Mouse (Mus musculus) MEL (cell line): ENCODE measurements at regions not wholly inside any gene's neighbourhood (a gene's known extent, or its start where the extent isn't known, plus 50 kb on each side); places are given as distances from the start of the nearest gene placed in this dataset.

Source experiments
- CTCF ChIP-seq, 3 experiments: IDR thresholded peaks in 2 of 3; conservative IDR thresholded peaks in 1 of 3; 2 replicates each; pipeline ENCODE4 v1.5.1; 2011 to 2012; ENCODE audit warnings: low read length in 3 of 3, low read depth in 2 of 3, mild to moderate bottlenecking in 2 of 3, improper control_type of control experiment in 1 of 3, inconsistent platforms in 1 of 3, mixed read lengths in 1 of 3, moderate library complexity in 1 of 3; ENCODE audit not compliant: control insufficient read depth in 1 of 3, insufficient read depth in 1 of 3, poor library complexity in 1 of 3, severe bottlenecking in 1 of 3
- POLR2A ChIP-seq, 2 experiments: IDR thresholded peaks; 2 replicates each; pipeline ENCODE4 v1.6.1; 2011 to 2012; ENCODE audit warnings: low read length in 2 of 2, mild to moderate bottlenecking in 2 of 2, control low read depth in 1 of 2, improper control_type of control experiment in 1 of 2, low read depth in 1 of 2, moderate library complexity in 1 of 2; ENCODE audit not compliant: control insufficient read depth in 1 of 2, insufficient read depth in 1 of 2, poor library complexity in 1 of 2
- TAL1 ChIP-seq: IDR thresholded peaks from 2 replicates; pipeline ENCODE4 v1.6.1; 2012; ENCODE audit warnings: mild to moderate bottlenecking, inconsistent platforms, low read length, moderate library complexity, mixed read lengths
- ZC3H11A ChIP-seq: IDR thresholded peaks from 2 replicates; pipeline ENCODE4 v1.6.1; 2012; ENCODE audit warnings: low read depth, mild to moderate bottlenecking, inconsistent platforms, low read length, improper control_type of control experiment

DNA sequence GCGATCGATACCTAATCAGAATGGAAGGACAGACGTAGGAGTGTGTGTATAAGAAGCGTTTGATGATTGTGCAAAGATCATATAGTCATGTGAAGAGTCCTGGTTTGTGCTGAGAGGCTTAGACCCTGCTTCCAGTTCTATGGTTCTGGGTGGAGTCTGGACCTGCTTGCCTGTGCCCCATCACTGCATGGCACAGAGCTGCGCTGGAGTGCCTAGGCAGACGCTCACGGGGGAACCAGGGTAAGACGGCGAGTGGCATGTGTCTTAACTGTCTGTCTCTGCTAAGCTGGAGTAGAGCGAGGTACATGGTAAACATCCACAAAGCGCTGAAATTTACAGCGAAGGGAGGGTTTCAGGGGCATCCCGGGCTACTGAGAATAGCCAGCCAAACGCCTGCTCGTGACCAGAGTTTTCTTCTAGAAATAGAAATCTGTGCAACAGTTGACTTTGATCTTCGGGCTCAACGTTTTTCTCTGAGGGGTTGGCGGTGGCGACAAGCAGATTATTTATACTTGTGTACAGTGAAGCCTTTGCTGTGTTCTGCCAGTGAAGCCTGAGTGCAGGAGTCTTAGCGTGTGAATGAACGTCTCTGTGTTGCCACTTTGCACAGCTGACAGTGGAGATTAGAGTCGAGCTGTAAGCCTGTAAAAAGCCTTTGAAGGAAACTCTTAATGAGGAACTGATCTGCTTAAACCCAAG lies 251.9 kb downstream of the Foxo1 start:
- TF ChIP-seq TAL1: no peak
- no peak for TF ChIP-seq CTCF (IDR thresholded peaks at IDR 0.05 in 2 of 3, conservative IDR thresholded peaks at IDR 0.05 in 1 of 3; ENCODE audit: control insufficient read depth in 1 of 3, insufficient read depth in 1 of 3, low read depth in 2 of 3, low read length in 3 of 3, poor library complexity in 1 of 3, severe bottlenecking in 1 of 3)
- TF ChIP-seq POLR2A (IDR thresholded peaks at IDR 0.05; ENCODE audit: control insufficient read depth in 1 of 2, insufficient read depth in 1 of 2, low read depth in 1 of 2, low read length in 2 of 2, poor library complexity in 1 of 2): no peak
- TF ChIP-seq ZC3H11A: no peak
